Mouse (Mus musculus) urinary bladder, postnatal 10 days (tissue): ENCODE results near the gene Arid5b.
"Not testable (repeated sequence)": the region's sequence is repeated elsewhere in the genome, so short reads cannot be mapped to it uniquely, and the experiment has no call there.

Source experiments
- DNase-seq: peaks from one replicate; pipeline ENCODE4 v3.0.0; 2022; ENCODE audit warnings: low spot score

Arid5b gene

GRCm38 (mm10) chr10:68106351-68106950, 172.1 kb downstream of the Arid5b start:
- DNase-seq, result no peak

DNA sequence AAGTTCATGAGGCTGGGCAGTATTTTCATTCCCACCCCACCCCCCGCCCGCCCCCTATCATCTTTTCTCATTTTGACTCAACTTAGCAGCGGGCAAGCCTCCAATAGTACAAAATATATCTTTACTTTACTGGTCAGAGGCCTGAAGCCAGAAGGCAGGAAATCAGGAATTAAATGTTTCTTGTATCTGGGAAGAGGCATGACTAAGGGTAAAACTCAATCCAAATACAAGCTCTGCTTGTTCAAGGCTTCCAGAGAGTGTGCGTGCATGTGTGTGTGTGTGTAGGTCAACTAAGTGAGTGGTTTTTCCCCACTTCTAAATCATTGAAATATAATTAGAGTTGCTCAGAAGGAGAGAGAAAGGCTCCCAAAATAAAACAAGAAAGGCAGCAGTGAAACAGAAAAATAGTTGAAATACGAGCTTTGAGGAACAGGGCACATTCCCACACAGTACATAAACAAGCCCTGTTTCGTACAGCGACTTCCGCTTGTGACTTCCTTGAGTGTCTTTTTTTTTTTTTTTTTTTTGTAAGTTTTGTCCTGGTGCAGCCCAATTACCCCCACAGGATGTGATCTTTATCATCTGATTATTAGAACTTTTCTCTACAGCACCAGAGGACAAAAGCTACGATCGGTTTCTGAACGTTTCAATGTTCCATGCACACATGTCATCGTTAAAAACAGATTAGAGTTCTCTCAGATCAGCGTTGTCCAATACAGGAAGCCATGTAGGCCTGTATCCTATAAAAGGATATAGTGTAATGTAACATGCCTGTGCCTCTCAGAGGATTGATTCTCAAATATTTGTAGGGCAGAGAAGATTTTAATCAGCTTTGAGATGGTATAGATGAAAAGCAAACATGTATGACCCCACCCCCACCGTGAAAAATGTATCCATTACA, 173.4 kb downstream of the Arid5b start:
- no peak for DNase-seq

GRCm38 (mm10) chr10:68104481-68104880, 174.1 kb downstream of the Arid5b start:
- no peak for DNase-seq

DNA sequence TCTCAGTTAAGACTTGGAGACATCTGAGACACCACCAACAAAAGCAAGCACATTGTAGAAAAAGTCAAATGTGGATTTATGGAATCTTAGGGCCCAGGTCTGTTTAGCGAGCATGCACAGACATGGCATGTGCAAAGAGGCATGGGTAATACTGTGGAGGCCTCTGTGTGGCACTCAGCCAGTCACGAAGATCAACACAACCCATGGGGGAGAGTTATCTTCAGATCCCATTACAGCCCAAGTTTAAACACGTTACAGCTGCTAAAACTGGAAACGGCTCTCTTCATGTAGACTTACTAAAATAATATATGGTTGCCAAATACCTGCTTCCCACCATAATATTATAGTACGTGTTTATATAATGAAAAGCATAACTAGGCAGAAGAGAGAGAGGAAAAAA, 174.6 kb downstream of the Arid5b start:
- no peak for DNase-seq

- no peak for DNase-seq
Measured at GRCm38 (mm10) chr10:68103078-68103855, 175.3 kb downstream of the Arid5b start.

GRCm38 (mm10) chr10:68102566-68102965, 176.0 kb downstream of the Arid5b start:
- no peak for DNase-seq

DNA sequence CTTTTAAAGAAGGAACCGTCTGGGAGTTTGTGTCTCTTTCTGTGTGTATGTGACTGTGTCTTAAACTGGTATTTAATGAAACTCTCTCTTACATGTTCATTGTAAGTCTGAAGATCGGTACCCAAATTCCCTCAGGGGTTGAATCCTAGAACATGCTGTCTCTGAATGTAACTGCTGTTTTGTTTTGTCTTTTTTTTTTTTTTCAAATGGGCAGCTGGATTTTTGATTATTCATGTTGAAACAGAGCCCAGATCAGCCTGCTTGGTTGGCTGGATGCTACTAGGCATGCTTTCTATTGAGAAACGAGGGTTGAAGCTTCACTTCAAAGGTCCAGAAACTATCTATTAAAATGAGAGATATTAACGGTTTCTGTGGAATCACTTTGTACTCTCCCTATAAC, 177.3 kb downstream of the Arid5b start:
- no peak for DNase-seq

GRCm38 (mm10) chr10:68100506-68100905, 178.0 kb downstream of the Arid5b start:
- DNase-seq, result no peak

DNA sequence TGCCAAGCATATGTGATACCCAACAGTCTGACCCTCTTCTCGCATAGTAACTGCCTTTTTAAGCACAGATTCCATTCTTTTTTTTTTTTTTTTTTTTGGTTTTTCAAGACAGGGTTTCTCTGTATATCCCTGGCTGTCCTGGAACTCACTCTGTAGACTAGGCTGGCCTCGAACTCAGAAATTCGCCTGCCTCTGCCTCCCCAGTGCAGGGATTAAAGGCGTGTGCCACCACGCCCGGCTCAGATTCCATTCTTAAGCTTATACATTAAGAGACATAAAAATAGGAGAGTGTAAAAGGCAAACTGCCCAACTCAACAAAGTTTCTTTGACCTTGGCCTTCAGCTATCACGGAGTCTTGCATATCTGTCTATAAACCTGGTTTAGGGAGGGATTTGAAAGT, 178.7 kb downstream of the Arid5b start:
- not testable (repeated sequence) for DNase-seq

DNA sequence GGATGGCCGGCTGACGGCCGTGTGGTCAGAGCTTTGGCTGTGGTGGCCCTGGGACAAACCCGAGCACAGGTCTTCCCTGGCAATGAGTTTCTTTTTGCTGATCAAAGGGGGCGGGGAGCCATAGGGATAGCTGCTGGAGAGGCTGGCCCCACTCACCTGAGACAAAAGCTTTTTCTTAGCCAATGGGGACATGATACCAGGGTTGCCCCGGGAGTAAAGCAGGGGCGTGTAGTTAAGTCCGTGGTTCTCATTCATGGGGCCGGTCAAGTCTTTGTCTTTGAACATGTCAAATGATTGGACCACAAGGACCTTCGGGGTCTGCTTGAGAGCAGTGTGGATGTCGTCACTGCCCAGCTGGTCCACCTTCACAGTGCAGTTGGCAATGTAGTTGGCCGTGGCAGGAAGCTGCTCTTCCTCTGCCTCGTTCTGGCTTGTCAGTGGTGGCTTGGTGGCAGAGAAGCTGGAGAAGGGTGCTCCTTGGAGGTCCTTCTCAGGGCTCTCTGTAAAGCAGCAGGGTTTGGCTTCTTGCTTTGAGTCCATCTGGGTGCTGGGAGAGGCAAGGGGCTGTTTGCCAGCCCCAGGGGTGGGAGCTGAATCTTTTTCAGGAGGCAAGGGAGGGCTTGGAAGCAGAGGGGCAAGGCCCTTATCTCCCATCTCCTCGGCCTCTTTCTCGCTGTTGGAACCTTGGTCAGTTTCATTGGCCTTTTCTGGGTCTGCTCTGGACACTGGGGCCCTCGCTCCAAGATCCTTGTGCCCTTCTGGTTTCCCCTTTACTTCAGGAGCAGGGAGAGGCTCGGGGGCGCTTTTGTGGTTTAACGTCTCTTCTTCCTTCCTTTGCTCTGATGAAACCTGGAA, 180.5 kb downstream of the Arid5b start:
- no peak for DNase-seq

DNA sequence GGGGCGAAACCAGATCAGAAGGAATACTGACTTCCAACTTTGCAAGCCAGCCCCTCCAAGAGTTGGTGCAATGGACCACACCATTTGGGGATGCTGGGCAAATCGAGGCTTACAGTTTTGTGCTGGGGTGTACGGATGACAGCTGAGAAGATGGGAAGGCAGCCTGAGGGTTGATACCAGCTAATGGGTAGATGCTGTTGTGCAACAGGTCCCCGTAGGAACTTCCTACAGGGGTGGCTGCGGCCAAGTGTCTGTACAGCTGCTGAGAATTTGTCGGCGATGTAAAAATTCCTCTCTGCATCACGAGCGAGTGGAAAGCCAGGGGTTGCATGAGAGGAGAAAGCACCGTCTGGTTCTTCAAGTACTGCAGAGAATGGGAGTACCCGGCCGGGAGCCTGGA, 182.1 kb downstream of the Arid5b start:
- DNase-seq, result no peak

- no peak for DNase-seq
Measured at GRCm38 (mm10) chr10:68095136-68095535, 183.4 kb downstream of the Arid5b start.

- no peak for DNase-seq
Measured at GRCm38 (mm10) chr10:68093496-68093895, 185.0 kb downstream of the Arid5b start.

- DNase-seq, result no peak
Measured at GRCm38 (mm10) chr10:68091840-68092239, 186.7 kb downstream of the Arid5b start.

- no peak for DNase-seq
Measured at GRCm38 (mm10) chr10:68091011-68091410, 187.5 kb downstream of the Arid5b start.

DNA sequence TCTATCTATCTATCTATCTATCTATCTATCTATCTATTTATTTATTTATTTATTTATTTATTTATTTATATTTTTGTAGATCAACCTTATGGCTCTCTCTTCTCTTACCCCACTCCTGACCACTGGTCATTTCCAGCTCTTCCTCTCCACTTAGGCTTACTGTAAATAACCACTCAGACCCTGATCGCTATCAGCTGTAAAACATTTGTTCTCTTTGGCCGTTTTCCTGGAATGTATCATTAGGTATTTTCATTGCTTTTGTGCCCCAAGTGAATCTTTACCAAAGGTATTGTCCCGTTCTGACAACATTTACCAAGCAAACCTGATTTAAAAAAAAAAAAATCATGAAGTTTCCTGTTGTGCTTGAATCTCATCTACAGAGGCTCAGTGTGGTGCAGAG, 188.0 kb downstream of the Arid5b start:
- DNase-seq, result no peak

DNA sequence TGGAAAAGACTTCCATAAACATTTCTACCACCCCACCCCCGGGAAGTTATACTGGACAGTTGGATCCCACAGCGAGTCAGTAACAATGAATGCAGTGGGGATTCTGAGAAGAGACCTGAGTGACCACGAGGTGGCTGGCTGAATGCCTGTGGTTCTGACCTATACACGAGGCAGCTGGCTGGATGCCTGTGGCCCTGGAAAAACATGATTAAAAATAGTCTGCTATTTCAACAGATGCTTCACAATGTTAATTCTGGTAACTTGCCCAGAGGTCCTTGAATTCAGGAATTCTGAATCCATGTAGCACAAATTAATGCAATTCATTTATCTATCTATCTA, 188.4 kb downstream of the Arid5b start:
- DNase-seq, result no peak

DNA sequence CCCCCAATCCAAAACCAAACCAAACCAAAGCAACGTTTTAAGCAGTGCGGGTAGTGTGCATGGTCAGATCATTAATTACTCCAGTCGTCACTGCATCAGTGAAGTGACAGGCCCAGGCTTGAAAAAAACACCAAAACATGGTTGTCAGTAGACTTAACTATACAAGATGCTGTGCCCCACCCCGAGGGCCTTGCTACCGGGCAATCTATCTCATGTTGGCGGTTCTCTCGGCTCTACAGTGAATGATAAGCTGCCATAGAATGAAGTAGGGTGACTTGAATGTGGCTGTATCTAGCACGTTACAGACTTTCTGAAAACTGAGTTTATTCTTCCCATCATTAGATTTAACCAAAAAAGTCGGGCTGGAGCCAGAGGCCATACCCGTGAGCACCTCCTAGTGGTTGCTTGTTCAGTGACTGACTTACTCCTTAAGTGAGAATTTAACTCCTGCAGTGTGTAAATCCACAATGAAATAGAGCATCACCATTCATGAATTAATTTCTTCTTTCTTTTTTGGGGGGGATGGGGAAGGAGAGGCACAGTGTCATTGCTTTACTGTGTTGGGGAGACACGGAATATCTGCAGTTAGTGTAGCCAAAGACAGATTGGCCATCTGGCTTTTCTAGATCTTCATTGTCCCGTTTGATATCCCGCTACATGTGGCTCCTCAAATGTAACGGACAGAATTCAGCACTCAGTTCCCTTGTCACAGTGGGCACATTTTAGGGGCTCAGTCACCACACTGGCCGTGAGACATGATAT, 188.9 kb downstream of the Arid5b start:
- no peak for DNase-seq

DNA sequence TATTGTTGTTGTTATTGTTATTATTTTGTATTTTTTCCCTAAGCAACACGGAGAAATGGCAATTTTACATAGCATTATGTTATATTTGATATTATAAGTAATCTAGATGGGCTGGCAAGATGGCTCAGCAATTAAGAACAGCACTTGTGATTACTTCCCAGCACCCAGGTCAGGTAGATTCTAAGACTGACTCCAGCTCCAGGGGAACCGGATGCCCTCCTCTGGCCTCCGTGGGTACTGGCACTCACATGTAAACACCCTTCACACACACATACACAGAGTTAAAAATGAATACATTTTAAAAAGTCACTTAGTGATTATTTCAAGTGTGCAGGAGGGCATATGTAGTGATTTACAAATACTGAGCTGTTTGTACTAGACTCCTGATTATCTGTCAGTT, 190.8 kb downstream of the Arid5b start:
- no peak for DNase-seq

DNA sequence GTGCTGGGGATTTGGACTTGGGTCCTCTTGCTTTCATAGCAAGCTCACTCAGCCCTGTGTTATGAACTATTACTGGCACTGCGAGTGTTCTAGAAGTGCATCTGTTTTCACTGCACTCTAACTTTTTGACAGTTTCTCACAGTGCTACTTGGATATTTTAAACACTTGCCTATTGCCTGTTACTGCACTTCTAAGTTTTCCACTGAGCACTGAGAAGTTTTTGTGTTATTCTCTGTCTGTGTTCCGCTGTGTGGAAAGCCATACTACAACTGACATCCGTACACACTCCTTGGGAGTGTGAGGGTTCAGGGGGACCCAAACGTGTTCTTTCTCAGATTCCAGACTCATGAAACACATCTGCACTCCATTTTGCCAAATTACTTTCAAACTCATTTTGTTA, 191.6 kb downstream of the Arid5b start:
- no peak for DNase-seq

DNA sequence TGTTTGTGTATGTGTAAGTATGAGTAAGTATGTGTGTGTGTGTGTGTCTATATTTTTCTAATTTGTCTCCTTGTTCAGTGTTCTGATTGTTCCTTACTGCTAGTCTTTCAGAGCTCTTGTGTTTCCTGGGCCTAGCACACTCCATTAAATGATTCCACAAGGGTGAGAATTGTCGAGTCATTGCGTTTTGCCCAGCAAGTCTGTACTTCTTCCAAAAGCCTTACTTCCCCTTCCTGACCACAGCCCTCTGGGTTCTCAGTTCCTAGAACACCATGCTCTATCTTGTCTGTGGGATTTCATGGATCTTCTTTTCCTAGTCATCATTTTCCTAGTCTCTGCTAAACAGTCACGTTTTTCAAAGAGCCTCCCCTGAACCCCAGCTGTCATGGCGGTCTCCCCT, 193.0 kb downstream of the Arid5b start:
- DNase-seq, result no peak
